Mouse (Mus musculus) testis, adult 2 months (tissue): ENCODE results near the gene Srf.

Experiments used
- CTCF ChIP-seq: fragments of 200-500 bp; IDR thresholded peaks from 2 replicates; pipeline ENCODE4 v1.5.1; 2012; ENCODE audit warnings: low read depth, mild to moderate bottlenecking, inconsistent platforms, low read length, moderate library complexity; ENCODE audit not compliant: control insufficient read depth, insufficient read depth, insufficient replicate concordance
- POLR2A ChIP-seq: fragments of 200-500 bp; IDR thresholded peaks from 2 replicates; pipeline ENCODE4 v1.6.1; 2012; ENCODE audit warnings: low read depth, mild to moderate bottlenecking, inconsistent platforms, low read length, moderate library complexity; ENCODE audit not compliant: control insufficient read depth

DNA sequence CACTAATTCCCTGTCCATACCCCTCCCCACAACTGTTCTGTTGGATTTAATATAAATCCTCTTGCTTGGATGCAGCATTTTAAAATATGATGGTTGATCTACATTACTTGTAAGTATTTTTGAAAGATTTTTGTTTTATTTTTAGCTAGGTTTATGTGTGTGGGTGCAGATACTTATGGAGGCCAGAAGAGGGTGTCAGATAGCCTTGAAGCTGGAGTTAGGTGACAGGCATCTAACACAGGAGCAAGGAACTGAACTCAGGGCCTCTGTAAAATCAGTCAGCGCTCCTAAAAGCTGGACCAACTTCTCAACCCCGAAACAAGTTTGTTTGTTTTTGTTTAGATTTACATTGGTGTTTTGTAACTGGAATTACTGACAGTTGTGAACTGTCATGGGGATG is 44.6 kb upstream of the Srf start:
- TF ChIP-seq CTCF, result no peak
- TF ChIP-seq POLR2A, result no peak
